Mouse (Mus musculus): ENCODE data around the gene Pccb.

Gene Pccb

DNA sequence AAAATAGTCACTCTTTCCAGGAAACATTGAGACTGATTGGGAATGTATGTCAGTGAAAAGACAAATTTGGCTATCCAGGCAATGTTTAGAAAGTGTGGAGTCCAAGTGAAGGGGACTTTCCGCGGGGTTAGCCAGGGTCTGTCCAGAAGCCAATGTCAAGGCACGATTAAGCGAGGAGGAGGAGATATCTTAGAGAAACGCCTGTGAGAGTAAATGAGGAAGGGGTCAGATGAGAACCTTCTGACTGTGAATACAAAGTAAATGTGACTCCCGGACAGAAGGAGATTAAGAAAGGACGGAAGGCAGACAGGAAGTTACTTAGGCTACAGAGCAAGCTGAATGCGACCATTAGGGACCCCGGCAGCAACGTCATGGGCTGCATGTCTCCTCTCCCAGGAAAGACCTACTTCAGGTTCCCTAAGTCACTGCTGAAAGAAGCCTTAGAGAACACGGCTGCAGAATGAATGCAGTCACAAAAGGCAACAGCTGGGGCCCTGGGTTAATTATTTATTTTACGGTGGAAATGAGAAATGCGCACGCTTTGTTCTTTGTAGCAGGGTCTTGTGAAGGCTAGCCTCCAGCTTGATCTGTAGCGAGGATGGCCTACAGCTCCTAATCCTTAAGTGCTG lies 11.1 kb upstream of the Pccb start:
- DNase-seq (ENCODE audit: low spot score), result no peak

- no peak for DNase-seq (ENCODE audit: low spot score)
Measured at GRCm38 (mm10) chr9:101042249-101042648, 7.6 kb upstream of the Pccb start.

DNA sequence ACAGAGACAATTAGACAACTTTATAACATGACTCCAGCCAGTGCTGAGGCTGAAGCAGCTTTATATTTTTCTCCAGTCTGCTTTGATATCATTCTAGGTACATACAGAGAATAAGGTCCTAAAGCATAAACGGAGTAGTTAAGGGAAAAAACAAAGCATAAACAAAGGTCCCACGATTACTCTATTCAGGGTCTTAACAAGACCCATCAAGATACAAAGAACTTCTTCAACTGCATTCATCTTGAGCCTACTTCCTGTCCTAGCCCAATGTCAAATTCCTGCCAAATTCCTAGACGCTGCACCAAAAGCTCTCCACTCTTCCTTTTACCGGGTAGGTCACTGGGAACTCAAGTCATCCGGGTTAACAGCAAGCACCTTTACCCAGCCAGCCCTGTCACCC lies 6.8 kb upstream of the Pccb start:
- no peak for DNase-seq (ENCODE audit: low spot score)

GRCm38 (mm10) chr9:101038634-101039033 lies 3.9 kb upstream of the Pccb start:
- no peak for DNase-seq (ENCODE audit: low spot score)

GRCm38 (mm10) chr9:101037396-101037795 lies 2.7 kb upstream of the Pccb start:
- no peak for DNase-seq (ENCODE audit: low spot score)

- DNase-seq (ENCODE audit: low spot score), result no peak
Measured at GRCm38 (mm10) chr9:101036876-101037275, 2.2 kb upstream of the Pccb start.

DNA sequence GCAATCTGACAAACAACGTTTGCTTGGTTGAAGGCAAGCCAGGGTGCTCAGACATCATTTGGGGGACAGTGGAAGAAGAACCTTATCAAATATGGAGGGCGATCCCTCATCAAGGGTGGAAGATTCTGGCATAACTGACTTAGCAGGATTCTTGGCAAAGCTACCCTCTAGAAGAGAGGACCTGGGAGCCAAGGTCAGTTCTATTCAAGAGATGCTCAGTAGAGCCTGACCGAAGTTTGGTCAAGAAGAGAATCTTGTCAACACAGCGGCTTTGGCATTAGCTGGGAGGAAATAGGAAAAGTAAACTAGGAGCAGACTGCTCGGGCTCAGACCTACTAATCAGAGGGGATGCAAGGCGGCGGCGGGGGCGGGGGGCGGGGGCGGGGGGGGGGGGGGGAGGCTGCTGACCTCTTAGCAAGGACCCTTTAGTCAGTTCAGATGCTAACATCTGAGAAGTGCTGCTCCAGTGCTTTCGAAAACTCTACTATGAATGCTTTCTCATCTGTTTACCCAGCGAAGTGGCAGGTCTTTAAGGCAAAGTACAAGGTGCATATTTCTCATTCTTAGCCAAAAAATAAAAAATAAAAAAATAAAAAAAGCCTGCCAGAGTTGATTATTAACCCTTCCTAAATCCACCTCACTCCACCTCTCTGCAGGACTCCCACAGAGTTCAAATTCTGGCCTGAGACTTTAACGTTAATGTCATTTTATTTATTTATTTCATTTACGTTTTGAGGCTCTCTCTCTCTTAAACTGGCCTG lies 1.3 kb upstream of the Pccb start:
- no peak for DNase-seq (ENCODE audit: low spot score)

DNA sequence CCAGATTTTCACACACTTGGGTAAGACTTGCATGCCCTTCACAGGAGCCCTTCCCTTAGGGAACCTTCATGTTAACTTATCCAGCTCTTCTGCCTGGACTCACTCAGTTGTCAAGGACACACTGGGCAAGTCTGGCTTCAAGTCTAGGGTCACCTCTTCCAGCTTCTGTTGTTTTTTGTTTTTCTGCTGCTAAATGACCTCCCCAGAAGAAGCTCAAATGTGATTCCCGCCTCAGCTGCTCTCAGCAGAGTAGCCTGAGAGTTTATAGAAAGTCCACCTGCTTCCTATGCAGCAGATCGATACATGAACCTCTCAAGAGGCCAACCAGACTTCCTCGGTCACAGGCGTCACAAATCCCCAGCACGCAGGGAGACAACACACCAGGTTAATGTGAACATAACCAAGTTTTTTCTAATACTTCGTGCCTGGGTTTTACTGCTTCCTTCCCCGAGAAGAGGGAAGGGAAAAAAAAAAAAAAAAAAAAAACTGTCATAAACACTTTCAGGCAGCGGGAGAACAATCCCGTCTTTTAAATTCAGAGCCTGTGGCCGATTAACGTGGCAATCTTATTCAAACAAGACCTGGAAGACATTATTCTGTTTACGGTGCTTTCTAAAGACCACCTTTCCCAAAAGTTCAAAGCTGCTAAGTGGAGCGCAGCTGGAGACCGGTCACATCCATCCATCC lies 794 bp downstream of the Pccb start:
- no peak for DNase-seq (ENCODE audit: low spot score)

- no peak for DNase-seq (ENCODE audit: low spot score)
Measured at GRCm38 (mm10) chr9:101018768-101019167, 15.9 kb downstream of the Pccb start.

GRCm38 (mm10) chr9:101017734-101018516 lies 16.8 kb downstream of the Pccb start:
- no peak for DNase-seq (ENCODE audit: low spot score)

GRCm38 (mm10) chr9:101015324-101015723 lies 19.4 kb downstream of the Pccb start:
- DNase-seq (ENCODE audit: low spot score), result no peak

- DNase-seq (ENCODE audit: low spot score), result no peak
Measured at GRCm38 (mm10) chr9:101012433-101012832, 22.3 kb downstream of the Pccb start.

- no peak for DNase-seq (ENCODE audit: low spot score)
Measured at GRCm38 (mm10) chr9:101005866-101006265, 28.8 kb downstream of the Pccb start.

DNA sequence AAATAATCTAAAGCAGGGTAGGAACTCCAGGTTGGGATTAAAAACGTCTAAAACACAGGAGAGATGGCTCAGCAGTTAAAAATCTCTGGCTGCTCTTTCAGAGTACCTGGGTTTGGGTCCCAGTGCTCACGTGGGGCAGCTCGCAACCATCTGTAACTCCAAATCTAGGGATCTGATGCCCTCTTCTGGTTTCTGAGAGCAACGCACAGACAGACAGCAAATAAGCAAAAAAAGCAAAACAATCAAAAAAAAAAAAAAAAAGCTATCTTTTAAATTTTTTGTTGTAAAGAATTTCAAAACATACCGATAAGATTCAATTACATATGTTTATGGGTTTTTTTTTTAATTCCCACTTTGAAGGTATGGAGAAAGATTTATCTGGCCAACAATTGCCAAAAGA lies 31.4 kb downstream of the Pccb start:
- DNase-seq (ENCODE audit: low spot score), result no peak

- no peak for DNase-seq (ENCODE audit: low spot score)
Measured at GRCm38 (mm10) chr9:101002841-101003240, 31.9 kb downstream of the Pccb start.

- no peak for DNase-seq (ENCODE audit: low spot score)
Measured at GRCm38 (mm10) chr9:101002053-101002452, 32.6 kb downstream of the Pccb start.

GRCm38 (mm10) chr9:100997138-100997537 lies 37.6 kb downstream of the Pccb start:
- DNase-seq (ENCODE audit: low spot score), result no peak

GRCm38 (mm10) chr9:100993937-100994336 lies 40.8 kb downstream of the Pccb start:
- no peak for DNase-seq (ENCODE audit: low spot score)

GRCm38 (mm10) chr9:100992191-100992590 lies 42.5 kb downstream of the Pccb start:
- no peak for DNase-seq (ENCODE audit: low spot score)

DNA sequence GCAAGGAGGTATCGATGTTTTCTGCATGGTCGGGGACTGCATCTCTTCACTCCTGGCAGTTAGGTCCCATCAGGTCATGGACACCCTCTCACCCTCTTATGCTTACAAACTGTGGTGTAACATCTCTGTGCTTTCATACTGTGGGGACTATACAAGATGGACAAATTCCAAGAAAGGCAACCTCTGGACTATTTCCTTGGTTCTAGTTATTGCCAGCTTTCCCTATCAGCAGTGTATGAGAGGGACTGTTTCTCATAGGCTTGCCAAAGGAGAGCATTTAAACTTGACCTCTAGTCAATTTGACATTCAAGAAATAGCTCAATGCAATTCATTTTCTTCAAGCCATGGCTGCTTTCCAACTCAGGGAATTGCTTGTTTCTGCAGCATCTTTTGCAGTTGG lies 43.4 kb downstream of the Pccb start:
- no peak for DNase-seq (ENCODE audit: low spot score)

DNA sequence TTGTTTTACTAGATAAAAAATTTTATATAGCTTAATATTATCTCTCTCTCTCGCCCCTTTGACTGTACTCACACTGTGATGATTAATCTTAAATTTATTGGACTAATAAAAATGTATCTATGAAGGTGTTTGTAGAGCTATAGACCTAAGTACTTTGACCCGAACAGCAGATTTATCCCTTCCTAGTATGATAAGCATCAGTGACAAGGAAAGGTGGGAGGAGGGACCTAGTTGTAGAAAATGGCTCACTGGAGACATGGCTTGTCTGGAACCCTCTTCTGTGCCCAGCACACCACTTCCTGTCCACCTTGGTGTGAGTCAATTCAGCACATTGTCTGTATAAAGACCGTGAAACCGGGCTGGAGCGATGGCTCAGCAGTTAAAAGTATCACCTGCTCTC lies 44.1 kb downstream of the Pccb start:
- no peak for DNase-seq (ENCODE audit: low spot score)

DNA sequence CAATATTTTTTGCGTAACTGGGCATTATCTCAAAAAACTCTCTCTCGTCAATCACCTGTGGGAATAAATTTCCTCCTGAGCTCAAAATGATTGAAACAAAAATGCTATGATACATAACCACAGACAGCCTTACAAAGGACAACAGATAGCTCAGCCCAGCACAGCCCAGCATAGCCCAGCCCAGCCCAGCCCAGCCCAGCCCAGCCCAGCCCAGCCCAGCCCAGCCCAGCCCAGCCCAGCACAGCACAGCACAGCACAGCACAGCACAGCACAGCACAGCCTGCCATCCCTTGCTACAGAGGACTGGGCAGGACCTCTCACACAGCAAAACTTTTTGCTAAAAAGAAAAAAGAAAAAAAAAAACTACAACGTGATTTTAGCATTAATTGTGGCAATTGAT lies 46.8 kb downstream of the Pccb start:
- DNase-seq (ENCODE audit: low spot score), result no peak

- DNase-seq (ENCODE audit: low spot score), result no peak
Measured at GRCm38 (mm10) chr9:100987006-100987405, 47.7 kb downstream of the Pccb start.

Measured in layer of hippocampus, adult 11-12 months (tissue).